Mouse (Mus musculus) forebrain, embryonic 16.5 days (tissue): Measurements from ENCODE around the gene Myh13. TPM values are rescaled to one million over a fixed set of nuclear protein-coding genes. Genes with fewer than 3 reads are reported as not detected.

Experiments used
- ATAC-seq: fragments of 200-750 bp; cut with Nextera tagmentation; 2 replicates; pipeline ENCODE4 v1.8.0; 2017; ENCODE audit warnings: mild to moderate bottlenecking, moderate library complexity
- H3K27ac ChIP-seq: fragments of 300-500 bp; sonication (generic); 2 replicates; pipeline ENCODE4 v1.5.1; 2014; ENCODE audit warnings: low read length, control low read depth
- H3K27me3 ChIP-seq: fragments of 300-500 bp; sonication (generic); replicated peaks from 2 replicates; pipeline ENCODE4 v1.6.1; 2014; ENCODE audit warnings: low read length; ENCODE audit not compliant: control insufficient read depth, insufficient read depth
- H3K36me3 ChIP-seq: fragments of 300-500 bp; sonication (generic); 2 replicates; pipeline ENCODE4 v1.6.1; 2014; ENCODE audit not compliant: control insufficient read depth, insufficient read depth
- H3K4me1 ChIP-seq: fragments of 300-500 bp; sonication (generic); replicated peaks from 2 replicates; pipeline ENCODE4 v1.6.1; 2014; ENCODE audit warnings: low read length; ENCODE audit not compliant: control insufficient read depth, insufficient read depth
- H3K4me2 ChIP-seq: fragments of 300-500 bp; sonication (generic); 2 replicates; pipeline ENCODE4 v1.6.1; 2014; ENCODE audit warnings: mild to moderate bottlenecking, low read length, control low read depth
- H3K4me3 ChIP-seq: fragments of 300-500 bp; sonication (generic); replicated peaks from 2 replicates; pipeline ENCODE4 v1.5.1; 2014; ENCODE audit warnings: mild to moderate bottlenecking, low read length, control low read depth
- H3K9ac ChIP-seq: fragments of 300-500 bp; sonication (generic); replicated peaks from 2 replicates; pipeline ENCODE4 v1.6.1; 2014; ENCODE audit warnings: low read depth, low read length, control low read depth
- H3K9me3 ChIP-seq: fragments of 300-500 bp; sonication (generic); 2 replicates; pipeline ENCODE4 v1.6.1; 2016; ENCODE audit warnings: low read length; ENCODE audit not compliant: control insufficient read depth
- WGBS: fragments of 180-500 bp; shearing (Covaris S2); extraction: QIAGEN DNeasy Blood & Tissue Kit; methylation state at CpG from one replicate; pipeline ENCODE4 v1.1.7; 2014; 5-methylcytosine and 5-hydroxymethylcytosine counted together
- polyA plus RNA-seq: library from polyadenylated mRNA; unstranded; fragments of >200 nt; fragmentation: Nextera tagmentation; extraction: Ambion mirVana; gene quantifications from 2 replicates; pipeline ENCODE4 v1.2.1, GENCODE M21; 2015

The Myh13 gene
- polyA plus RNA-seq: not detected in 2 replicates

DNA sequence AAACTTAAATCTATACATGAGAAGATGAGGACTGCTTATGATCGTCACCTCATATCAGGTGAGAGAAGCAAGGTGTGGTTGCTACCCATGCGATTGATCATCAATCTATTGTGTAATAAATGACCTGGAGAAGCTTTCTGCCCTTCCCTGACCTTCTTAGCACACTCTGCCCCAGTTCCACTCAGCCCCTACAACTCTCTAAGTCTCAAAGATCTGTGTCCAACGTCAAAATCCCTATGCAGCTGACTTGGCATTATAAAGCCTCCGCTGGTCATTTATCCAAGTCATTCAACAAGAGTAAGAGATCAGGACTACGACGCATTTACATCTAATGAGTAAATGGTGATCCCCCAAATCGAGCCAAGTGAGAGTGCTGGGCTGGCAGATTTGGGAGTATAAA lies at the start of gene Myh13:
Myh13 (plus strand) TSS at position 301 of the 400 bp plus-strand sequence.
- no peaks in the 10 kb centered on the region for H3K27me3 ChIP-seq
- H3K4me2 ChIP-seq: no peak within 1 kb of the TSS
- H3K36me3 ChIP-seq: no peaks in the 10 kb centered on the region
- no peaks in the 10 kb centered on the region for H3K4me1 ChIP-seq
- WGBS: 83% methylated on average over 7 of the region's 7 CpGs
- no peak for ATAC-seq
- H3K9me3 ChIP-seq: no peaks in the 10 kb centered on the region
- H3K4me3 ChIP-seq: no peak within 1 kb of the TSS
- no peak within 1 kb of the TSS for H3K9ac ChIP-seq
- H3K27ac ChIP-seq: no peak within 1 kb of the TSS

- Histone ChIP-seq H3K27ac (no peak within 1 kb of the TSS), H3K4me3 (no peak within 1 kb of the TSS), H3K4me2 (no peak within 1 kb of the TSS), H3K9me3 (no peaks in the 10 kb centered on the region), H3K27me3 (no peaks in the 10 kb centered on the region), H3K36me3 (no peaks in the 10 kb centered on the region), H3K9ac (no peak within 1 kb of the TSS), H3K4me1 (peaks cover 6% of the 10 kb centered on the region; the same call in 1 of the 2 replicates)
- WGBS: 47% methylated on average over 10 of the region's 10 CpGs
- ATAC-seq: no peak
These were observed 44.8 kb upstream of the Myh13 start, which contains the start of gene Myh8 for GRCm38 (mm10) chr11:67276601-67277174. TSS of gene Myh8 (plus strand) at chr11:67277124.

GRCm38 (mm10) chr11:67293440-67293839 lies 28.0 kb upstream of the Myh13 start:
- ATAC-seq: no peak
- Histone ChIP-seq H3K4me3 (no peak overlapping the region), H3K4me2 (no peak overlapping the region), H3K9ac (no peak overlapping the region), H3K36me3 (no peaks in the 10 kb centered on the region), H3K27me3 (no peaks in the 10 kb centered on the region), H3K27ac (no peak overlapping the region), H3K9me3 (no peaks in the 10 kb centered on the region), H3K4me1 (no peaks in the 10 kb centered on the region)
- WGBS: 76% methylated on average over 1 of the region's 1 CpGs

GRCm38 (mm10) chr11:67313733-67314452 lies 7.6 kb upstream of the Myh13 start:
- no peak overlapping the region for H3K9ac ChIP-seq

GRCm38 (mm10) chr11:67326536-67326935 lies 5.1 kb downstream of the Myh13 start:
- H3K27ac ChIP-seq: no peak overlapping the region
- ATAC-seq: no peak
- no peaks in the 10 kb centered on the region for H3K27me3 ChIP-seq
- WGBS: 42% methylated on average over 2 of the region's 2 CpGs
- no peak overlapping the region for H3K4me3 ChIP-seq
- H3K9me3 ChIP-seq: no peaks in the 10 kb centered on the region
- no peak overlapping the region for H3K9ac ChIP-seq
- H3K36me3 ChIP-seq: no peaks in the 10 kb centered on the region
- H3K4me2 ChIP-seq: no peak overlapping the region
- H3K4me1 ChIP-seq: no peaks in the 10 kb centered on the region

More at GRCm38 (mm10) chr11:67313733-67314452, 7.6 kb upstream of the Myh13 start:
- Histone ChIP-seq H3K27ac (no peak overlapping the region), H3K4me1 (no peaks in the 10 kb centered on the region), H3K9me3 (no peaks in the 10 kb centered on the region), H3K4me3 (no peak overlapping the region), H3K27me3 (no peaks in the 10 kb centered on the region), H3K4me2 (no peak overlapping the region), H3K36me3 (no peaks in the 10 kb centered on the region)
- no peak for ATAC-seq
- 60% methylated on average over 15 of the region's 15 CpGs for WGBS

- Histone ChIP-seq H3K4me1 (no peaks in the 10 kb centered on the region), H3K9me3 (no peaks in the 10 kb centered on the region), H3K27me3 (no peaks in the 10 kb centered on the region), H3K36me3 (no peaks in the 10 kb centered on the region), H3K4me3 (no peak overlapping the region), H3K27ac (no peak overlapping the region), H3K9ac (no peak overlapping the region), H3K4me2 (no peak overlapping the region)
- no peak for ATAC-seq
- 64% methylated on average over 3 of the region's 3 CpGs for WGBS
These were observed 23.1 kb downstream of the Myh13 start for GRCm38 (mm10) chr11:67344556-67344955.

DNA sequence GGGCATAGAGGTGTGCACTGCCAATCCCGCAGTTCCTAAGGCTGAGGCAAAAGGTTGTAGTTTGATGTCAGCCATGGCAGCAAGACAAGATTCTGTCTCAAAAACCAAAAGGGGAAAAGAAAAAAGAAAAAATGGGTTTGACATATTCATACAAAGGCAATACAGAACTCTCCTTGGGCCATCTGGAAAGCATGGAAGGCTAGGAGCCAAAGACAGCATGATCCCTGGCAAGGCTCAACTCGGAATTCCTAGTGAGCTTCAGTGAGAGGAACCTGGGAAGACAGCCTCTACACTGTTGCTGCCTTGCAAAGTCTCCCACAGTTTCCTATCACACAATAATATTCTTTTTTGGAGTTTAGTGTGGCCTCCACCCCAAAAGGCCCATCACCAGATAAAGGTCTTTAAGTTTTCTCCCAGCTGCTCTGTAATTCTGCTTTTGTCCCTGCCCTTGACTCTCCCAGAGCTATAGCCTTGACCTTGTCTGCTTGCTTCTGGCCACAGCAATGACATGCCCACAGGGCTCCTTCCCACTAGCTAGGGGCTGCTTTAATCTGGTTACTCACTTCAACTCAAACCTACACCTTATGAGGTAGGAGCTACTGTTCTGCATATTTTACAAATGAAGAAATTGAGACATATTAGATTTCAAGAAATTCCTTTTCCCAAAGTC lies 23.9 kb downstream of the Myh13 start:
- Histone ChIP-seq H3K27ac (no peak overlapping the region), H3K4me1 (no peaks in the 10 kb centered on the region), H3K9ac (no peak overlapping the region), H3K9me3 (no peaks in the 10 kb centered on the region), H3K27me3 (no peaks in the 10 kb centered on the region), H3K36me3 (no peaks in the 10 kb centered on the region), H3K4me2 (no peak overlapping the region), H3K4me3 (no peak overlapping the region)
- ATAC-seq: no peak
- WGBS: 54% methylated on average over 2 of the region's 2 CpGs

- Histone ChIP-seq H3K9me3 (no peaks in the 10 kb centered on the region), H3K4me3 (no peak overlapping the region), H3K27ac (no peak overlapping the region), H3K27me3 (no peaks in the 10 kb centered on the region), H3K4me2 (no peak overlapping the region), H3K36me3 (no peaks in the 10 kb centered on the region), H3K9ac (no peak overlapping the region), H3K4me1 (no peaks in the 10 kb centered on the region)
- ATAC-seq: no peak
These were observed 24.4 kb downstream of the Myh13 start for GRCm38 (mm10) chr11:67345856-67346236.

GRCm38 (mm10) chr11:67350153-67350768 lies 28.8 kb downstream of the Myh13 start:
- WGBS: 56% methylated on average over 14 of the region's 14 CpGs
- ATAC-seq: no peak; the same call in 1 of the 2 replicates

More at GRCm38 (mm10) chr11:67350153-67350768, 28.8 kb downstream of the Myh13 start:
- no peak overlapping the region for H3K27ac ChIP-seq
- H3K27me3 ChIP-seq: no peaks in the 10 kb centered on the region
- H3K4me3 ChIP-seq: no peak overlapping the region
- no peaks in the 10 kb centered on the region for H3K9me3 ChIP-seq
- H3K36me3 ChIP-seq: no peaks in the 10 kb centered on the region
- H3K4me1 ChIP-seq: no peaks in the 10 kb centered on the region
- no peak overlapping the region for H3K9ac ChIP-seq
- no peak overlapping the region for H3K4me2 ChIP-seq
